Mouse (Mus musculus): Measurements from ENCODE around the gene Litaf.
"Not testable (repeated sequence)": the region's sequence is repeated elsewhere in the genome, so short reads cannot be mapped to it uniquely, and the experiment has no call there.

The Litaf gene

DNA sequence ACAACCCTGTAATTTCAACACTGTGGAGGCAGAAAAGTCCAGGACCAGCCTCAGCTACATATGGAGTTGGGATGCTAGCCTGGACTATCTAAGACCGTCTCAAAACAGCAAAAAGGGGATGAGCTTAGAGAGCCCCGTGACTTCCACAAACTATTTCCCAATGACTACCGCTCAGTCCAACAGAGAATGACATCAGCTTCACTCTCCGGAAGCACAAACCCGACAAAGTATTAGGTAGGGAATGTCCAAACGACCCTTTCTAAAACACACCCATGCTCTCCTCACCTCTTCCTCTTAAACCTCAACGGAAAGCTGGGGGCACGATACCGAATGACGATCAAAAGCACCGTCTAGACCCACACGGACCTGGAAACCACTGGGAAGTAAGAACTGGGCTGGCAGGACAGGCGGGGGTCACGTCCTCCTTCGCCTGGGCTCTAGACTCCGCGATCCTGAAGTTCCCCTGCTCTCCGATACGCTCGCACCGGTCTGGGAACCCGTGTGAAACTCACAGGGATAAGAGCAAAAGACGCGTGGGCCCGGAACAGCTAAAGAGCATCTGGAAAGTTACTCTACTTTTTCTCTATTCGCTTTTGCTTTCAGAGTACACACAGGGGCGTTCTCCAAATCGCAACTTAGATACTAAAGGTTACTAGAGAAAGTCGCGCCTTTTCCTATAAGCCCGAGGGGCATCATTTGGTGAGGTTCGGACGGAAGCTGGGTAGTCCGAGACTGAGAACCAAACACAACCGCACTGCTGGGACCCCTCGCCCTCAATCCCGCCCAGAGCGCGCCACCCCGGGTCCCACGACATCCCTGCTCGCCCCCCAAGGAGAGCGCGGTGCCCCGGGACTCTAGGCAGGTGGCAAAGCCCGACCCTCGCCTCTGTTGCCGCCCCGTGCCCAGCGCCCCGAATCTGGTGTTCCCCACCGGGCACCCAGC lies 73.6 kb downstream of the Litaf start:
- in situ Hi-C loops (cut with MseI, MboI), result loop anchor here (5.0 kb wide), 1 partner anchor 40 kb away; no protein-coding TSS in a partner anchor

DNA sequence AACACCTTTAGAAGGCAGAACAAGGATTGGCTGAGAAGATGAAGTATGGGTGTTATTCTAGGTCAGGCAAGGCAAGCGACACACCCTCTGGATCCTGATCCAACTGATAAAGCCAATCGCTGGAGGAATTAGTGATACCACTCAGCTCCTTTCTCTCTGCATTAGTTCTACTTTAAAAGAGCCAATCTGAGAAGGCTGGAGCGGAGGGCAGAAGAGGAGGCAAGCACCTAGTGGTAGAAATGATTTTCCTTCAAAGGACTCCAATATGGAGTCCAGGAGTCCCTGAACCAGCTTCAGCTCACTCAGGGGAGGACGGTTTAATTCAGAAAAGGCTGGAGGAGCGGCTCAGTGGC lies 74.2 kb downstream of the Litaf start:
- in situ Hi-C loops (cut with MseI, MboI), result loop anchor here (5.0 kb wide), 1 partner anchor 41 kb away; no protein-coding TSS in a partner anchor

- in situ Hi-C loops (cut with MseI, MboI), result loop anchor here (5.0 kb wide), 1 partner anchor 42 kb away; no protein-coding TSS in a partner anchor
Measured at GRCm38 (mm10) chr16:10990763-10991162, 75.2 kb downstream of the Litaf start.

DNA sequence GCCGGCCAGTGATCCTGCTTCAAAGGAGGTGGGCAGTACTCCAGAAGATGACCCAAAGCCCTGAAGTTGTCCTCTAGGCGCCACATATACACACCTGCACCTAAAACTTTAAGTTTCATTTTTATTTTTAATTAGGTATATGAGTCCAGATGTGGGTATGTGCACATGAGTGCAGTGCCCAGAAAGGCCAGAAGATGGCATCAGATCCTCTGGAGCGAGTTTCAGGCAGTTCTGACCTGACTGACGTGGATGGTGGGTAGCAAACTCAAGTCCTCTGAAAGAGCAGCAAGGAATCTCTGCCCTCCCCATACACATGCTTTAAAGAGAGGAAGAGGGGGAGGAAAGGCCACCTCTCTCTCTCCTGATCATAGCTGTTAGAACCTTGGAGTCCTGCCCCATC lies 76.1 kb downstream of the Litaf start:
- in situ Hi-C loops (cut with MseI, MboI), result loop anchor here (5.0 kb wide), 1 partner anchor 42 kb away; no protein-coding TSS in a partner anchor

DNA sequence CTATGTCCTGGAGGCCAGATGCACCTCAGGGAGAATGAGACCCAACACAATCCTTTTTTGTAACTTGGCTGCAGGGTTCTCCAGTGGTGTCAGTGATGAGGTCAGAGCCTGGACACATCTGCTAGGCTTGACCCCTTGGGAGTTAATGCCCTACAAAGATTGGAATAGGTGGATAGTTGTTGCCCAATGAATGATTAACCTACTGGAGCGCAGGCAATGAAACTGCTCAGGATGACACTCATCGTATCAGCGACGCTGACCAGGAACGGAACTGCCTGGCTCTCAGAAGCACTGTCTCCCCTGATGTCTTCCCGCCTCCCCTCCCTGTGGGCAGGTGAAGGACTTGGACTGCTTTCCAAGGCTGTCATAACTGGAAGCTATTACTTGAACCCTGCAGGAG lies 76.6 kb downstream of the Litaf start:
- in situ Hi-C loops (cut with MseI, MboI), result no loop called here

DNA sequence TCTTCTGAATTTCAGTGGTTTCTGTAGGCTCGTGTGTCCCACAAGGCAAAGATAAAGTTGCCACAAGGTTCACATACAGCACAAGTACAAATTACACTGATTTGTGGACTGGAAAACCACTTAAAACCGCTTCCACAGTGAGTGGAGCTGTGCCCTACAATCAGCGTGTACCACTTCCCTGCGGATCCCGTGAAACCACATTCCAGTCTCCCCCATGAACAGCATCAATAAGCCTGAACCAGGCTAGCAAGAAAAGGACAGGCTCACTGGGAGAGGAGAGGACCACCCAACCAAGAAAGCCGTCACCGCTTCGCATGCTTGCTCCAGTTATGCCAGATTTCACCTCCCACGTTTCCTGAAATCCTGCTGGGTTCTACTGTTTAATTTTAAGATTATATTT lies 77.7 kb downstream of the Litaf start:
- in situ Hi-C loops (cut with MseI, MboI), result no loop called here

DNA sequence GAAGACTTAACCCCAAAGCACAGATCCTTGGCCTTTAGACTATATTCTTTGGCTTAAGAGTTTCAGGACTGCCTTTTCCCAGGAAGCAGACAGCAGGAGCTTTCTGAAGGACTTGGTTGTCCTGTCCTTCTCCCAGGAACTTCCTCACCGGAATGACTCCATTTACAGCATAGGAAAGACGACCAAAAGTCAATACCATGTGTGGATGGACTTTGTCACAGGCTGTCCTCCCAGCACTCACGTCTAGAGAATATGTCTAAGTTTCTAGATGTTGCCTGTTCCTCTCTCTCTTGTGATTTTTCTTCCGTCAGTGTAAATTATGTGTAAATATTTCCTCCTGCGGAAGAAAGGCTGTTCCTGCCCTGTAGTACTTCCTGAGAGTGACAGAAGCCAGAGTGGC lies 81.4 kb downstream of the Litaf start:
- in situ Hi-C loops (cut with MseI, MboI), result no loop called here

GRCm38 (mm10) chr16:10981493-10982070 lies 84.4 kb downstream of the Litaf start:
- in situ Hi-C loops (cut with MseI, MboI), result no loop called here

GRCm38 (mm10) chr16:10979064-10979803 lies 86.7 kb downstream of the Litaf start:
- in situ Hi-C loops (cut with MseI, MboI), result no loop called here

DNA sequence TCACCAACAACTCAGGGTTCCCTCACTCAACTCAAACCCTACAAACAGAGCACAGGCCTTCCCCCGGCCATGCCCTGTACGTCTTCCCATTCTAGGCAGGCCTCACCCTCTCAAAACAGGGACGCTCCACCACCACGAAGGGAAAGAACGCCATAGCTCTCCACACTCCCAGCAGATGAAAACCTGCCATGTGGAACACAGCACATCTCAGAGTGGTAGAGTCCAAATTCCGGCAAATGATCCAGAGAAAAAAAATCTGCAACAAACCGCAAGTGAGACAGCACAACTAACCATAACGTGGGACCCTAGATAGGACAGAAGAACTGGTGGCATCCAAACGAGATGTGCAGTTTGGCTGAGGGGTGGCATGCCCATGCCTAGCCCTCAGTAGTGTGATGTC lies 88.1 kb downstream of the Litaf start:
- in situ Hi-C loops (cut with MseI, MboI), result no loop called here

- in situ Hi-C loops (cut with MseI, MboI), result no loop called here
Measured at GRCm38 (mm10) chr16:10976202-10976631, 89.7 kb downstream of the Litaf start.

- in situ Hi-C loops (cut with MseI, MboI), result no loop called here
Measured at GRCm38 (mm10) chr16:10974939-10975338, 91.0 kb downstream of the Litaf start.

- in situ Hi-C loops (cut with MseI, MboI), result no loop called here
Measured at GRCm38 (mm10) chr16:10974037-10974446, 91.9 kb downstream of the Litaf start.

GRCm38 (mm10) chr16:10972259-10972658 lies 93.7 kb downstream of the Litaf start:
- in situ Hi-C loops (cut with MseI, MboI), result no loop called here

DNA sequence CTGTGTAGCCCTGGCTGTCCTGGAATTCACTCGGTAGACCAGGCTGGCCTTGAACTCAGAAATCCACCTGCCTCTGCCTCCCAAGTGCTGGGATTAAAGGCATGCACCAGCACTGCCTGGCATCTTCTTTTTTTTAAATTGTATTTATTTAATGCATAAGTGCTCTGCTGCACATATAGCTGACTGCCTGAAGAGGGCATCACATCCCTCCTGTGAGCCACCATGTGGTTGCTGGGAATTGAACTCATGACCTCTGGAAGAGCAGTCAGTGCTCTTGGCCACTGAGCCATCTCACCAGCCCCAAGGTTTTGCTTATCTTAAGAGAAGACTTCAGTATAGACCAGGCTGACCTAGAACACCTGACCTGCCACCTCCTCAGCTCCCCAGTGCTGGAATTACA lies 96.0 kb downstream of the Litaf start:
- in situ Hi-C loops (cut with MseI, MboI), result not testable (repeated sequence)

GRCm38 (mm10) chr16:10969342-10969741 lies 96.6 kb downstream of the Litaf start:
- in situ Hi-C loops (cut with MseI, MboI), result no loop called here

DNA sequence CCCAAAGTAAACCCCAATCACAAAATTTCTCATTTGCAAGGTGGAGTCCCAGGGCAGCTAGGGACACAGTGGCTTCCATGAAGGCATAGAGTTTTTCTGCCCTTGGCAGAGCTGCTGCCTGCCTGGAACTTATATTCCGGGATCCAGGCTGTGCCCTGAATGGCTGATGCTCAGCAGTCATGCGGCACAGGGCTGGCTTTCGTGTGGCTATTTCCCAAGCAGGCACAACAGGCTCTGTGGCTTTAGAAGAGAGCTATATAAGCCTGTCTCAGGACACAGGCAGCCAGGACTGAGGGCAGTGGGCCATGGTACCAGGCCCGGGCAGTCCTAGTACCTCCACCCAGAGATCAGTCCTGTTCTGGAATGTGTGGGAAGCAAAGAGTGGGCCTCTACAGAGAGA lies 97.7 kb downstream of the Litaf start:
- in situ Hi-C loops (cut with MseI, MboI), result no loop called here

DNA sequence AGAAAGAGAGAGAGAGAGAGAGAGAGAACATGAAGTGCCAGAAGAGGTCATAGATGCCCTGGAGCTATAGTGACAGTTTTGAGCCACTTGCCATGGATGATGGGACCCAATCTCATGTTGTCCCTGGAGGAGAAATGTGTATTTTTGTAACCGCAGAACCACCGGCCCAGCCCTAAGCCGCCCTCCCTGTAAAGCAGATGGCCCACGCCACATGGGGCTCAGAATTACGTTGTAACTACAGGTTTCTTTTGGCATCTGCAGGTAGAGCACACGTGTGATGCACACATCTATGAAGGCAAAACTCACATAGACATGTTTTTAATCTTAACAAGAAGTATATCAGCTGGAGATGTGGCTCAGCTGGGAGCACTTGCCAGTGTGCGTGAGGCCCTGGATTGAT lies 98.2 kb downstream of the Litaf start:
- in situ Hi-C loops (cut with MseI, MboI), result no loop called here

DNA sequence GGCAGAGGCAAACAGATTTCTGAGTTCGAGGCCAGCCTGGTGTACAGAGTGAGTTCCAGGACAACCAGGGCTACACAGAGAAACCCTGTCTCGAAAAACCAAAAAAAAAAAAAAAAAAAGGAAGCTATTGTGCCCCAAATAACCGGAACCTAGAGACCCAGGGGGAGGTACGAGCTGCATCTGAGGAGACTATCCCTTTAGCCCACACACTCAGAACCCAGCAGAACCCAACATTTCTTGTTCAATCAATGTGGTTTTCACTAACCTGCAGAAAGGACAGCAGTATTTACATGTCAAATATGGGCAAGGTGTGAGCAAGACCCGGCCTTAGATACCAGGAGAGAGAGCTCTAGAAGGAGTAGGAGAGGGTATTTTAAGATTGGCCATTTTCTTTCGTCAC lies 98.9 kb downstream of the Litaf start:
- in situ Hi-C loops (cut with MseI, MboI), result no loop called here

GRCm38 (mm10) chr16:10965034-10965433 lies 100.9 kb downstream of the Litaf start:
- in situ Hi-C loops (cut with MseI, MboI), result no loop called here

- in situ Hi-C loops (cut with MseI, MboI), result no loop called here
Measured at GRCm38 (mm10) chr16:10960916-10961315, 105.0 kb downstream of the Litaf start.

GRCm38 (mm10) chr16:10958763-10959440 lies 107.1 kb downstream of the Litaf start:
- in situ Hi-C loops (cut with MseI, MboI), result no loop called here
